Mouse (Mus musculus) testis, postnatal 10 days (tissue): ENCODE data around the gene Pde4d.

ENCODE experiments used
- DNase-seq: peaks from one replicate; pipeline ENCODE4 v3.0.0; 2021; ENCODE audit warnings: low spot score

Pde4d gene

DNA sequence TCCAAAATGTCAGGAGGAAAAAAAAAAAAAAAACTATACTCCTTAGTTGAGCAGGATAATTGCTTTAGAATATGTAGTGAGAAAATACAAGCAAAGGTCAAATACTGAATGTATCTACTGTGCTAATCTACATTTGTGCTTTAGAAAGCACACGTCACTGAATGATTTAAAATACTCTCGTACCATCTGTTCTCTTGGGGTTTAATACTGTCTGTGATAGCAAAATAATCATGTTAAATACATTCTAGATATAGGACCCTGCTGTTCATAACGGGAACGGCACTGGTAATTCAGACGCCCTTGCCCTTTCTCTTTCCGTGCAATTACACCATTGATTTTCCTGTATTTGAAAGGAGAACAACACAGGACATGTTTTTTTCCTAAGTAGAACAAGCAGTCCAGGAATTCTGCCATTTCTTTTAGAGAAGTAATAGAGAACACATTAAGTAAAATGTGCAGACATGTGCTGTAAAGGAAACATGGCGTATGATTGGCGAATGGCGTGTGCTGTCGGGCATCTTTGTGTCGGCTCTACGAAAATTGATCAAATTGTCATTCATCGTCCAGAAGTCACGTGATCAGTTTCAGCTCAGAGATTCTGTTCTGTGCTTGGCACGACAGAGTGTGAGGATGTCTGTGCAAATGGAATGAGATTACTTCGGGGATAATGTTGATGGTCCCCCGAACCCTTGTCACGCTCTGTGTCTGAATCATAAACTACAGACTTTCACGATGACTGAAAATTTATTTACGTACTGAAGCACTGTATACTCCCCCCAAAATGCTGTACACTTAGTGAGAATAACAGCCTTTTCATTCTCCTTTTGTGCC lies 1119.1 kb downstream of the Pde4d start:
- DNase-seq: no peak

- DNase-seq: no peak
These were observed 1119.7 kb downstream of the Pde4d start for GRCm38 (mm10) chr13:109569491-109569890.

GRCm38 (mm10) chr13:109576725-109577124 lies 1127.0 kb downstream of the Pde4d start:
- no peak for DNase-seq

DNA sequence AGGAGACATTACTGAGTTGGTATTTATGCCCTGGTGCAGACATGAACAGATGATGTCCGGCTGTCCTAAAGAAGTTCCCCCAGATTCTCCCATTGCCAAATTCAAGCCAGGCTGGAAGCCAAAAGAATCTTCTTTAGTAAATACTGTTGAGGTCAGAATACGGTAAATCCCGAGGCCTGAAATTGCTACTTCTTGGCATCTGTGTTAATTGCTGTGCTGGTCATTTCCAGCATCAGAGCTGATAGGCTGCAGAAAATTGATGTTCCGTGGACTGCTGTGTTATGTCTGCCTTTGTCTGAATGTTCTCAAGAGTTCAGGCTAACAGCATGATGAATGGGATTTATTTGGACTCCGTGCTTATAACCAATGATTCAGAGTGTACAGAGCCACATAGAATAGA lies 1127.7 kb downstream of the Pde4d start:
- no peak for DNase-seq

GRCm38 (mm10) chr13:109577901-109578300 lies 1128.2 kb downstream of the Pde4d start:
- DNase-seq: no peak

GRCm38 (mm10) chr13:109581284-109582070 lies 1131.7 kb downstream of the Pde4d start:
- no peak for DNase-seq

DNA sequence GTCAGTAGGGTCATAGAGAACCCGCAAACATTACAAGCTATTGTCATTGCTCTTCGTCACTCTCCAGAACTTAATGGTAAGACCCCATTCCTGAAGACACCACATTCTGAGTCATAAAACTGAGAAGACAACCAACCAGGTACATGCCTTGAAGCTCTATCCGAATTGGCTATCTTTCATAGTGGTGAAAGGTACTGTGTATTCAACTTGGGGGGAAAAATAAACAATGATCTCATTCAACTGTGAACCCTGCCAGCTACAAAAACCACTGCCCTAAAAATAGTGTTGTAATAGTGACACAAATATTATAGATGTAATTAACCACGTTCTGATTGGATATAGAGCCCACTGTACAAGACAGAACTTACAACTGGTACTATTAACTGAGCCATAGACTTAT lies 1140.3 kb downstream of the Pde4d start:
- no peak for DNase-seq

DNA sequence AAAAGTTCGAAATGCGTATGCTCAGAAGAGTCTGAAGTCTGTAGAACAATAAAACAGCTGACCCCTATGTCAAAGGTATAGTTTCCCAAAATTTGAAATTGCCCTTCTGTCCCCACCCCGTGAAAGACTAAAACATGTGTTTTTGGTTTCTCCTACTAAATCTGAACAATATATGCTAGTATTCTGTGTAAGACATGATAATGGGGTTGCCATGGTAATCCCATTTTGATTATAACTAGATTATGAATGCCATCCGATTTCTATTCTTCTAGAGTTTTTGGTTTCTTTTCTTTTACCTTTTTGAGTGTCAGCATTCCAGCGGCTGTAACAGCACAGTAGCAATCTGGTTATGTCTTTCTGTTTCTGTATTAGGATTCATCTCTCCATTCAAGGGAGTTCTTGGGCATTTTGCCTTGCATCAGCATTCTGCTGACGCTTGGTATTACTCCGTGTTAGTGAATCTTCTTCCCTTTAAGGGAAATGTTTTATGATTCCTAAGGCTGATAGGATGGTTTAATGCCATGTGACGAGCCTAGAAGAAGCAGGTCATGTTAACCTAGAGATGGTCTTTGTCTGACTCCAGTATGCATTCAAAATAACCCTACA lies 1142.5 kb downstream of the Pde4d start:
- DNase-seq: no peak

DNA sequence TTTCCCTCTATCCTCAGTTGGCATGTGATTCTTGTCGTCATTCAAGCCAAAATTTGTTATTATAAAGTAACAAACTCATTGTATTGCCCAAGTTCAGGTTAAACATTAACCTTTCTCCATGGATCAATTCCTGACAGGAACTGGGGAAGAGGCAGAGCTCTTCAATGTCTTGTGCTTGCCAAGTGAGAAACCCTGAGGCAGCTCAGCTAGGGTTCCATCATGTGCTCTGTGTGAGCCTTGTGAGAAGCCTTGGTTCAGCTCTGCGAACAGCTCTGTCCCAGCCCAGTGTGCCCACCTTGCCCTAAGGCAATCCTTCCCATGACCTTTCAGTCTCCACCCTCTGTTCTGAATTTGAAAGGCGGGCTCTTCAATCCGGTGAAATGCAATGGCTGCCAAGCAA lies 1150.0 kb downstream of the Pde4d start:
- no peak for DNase-seq

- no peak for DNase-seq
These were observed 1154.3 kb downstream of the Pde4d start for GRCm38 (mm10) chr13:109604017-109604416.

DNA sequence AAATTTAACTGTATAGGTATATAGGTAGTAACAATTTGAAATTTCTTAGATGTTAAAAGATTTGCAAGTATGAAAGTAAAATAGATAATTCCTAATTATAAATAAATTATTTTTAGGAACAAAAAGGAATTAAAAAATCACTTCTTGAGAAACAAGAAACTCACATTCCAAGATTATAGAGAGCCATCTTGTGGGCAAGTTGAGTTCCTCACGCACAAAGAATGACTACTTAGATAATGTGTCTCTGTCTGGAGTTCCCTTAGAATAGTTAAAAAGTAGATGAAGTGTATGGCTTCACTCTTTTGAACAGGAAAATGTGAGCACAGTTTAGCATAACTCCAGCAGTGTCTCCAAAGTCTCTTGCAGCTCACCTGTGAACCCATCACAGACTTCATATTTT lies 1155.4 kb downstream of the Pde4d start:
- no peak for DNase-seq

DNA sequence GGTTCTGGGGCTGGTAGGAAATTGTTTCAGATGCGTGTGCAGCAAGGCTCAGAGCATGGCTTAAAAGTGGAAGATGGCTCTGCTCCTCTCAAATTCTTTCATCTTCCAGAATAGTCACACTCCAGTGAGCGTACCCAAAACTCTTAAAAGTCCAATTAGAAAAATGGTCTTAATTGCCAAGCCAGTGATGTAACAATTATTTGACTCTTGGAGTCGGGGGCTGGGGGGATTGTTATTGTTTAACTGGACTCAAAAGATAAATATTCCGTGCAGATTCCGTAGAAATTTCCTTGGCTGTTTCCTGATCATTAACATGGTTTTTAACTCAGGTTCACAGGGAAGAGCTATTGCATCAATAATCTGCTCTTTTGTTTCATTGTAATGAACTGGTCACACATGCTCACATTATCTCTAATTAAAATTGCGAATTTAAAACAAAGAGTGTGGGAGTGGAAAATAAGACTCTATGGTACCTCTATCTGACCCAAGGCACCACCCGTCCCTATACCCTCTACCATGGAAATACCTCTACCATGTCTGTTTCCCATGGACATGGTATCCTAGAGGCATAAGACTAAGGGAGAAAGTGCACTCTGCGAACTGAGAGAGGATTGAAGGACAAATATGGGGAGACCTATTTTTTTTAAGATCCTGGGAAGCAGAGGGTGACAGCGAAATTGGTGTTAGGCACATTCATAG lies 1159.5 kb downstream of the Pde4d start:
- no peak for DNase-seq

- peak; percentile 65 for DNase-seq
These were observed 1160.0 kb downstream of the Pde4d start for GRCm38 (mm10) chr13:109609805-109610187.

DNA sequence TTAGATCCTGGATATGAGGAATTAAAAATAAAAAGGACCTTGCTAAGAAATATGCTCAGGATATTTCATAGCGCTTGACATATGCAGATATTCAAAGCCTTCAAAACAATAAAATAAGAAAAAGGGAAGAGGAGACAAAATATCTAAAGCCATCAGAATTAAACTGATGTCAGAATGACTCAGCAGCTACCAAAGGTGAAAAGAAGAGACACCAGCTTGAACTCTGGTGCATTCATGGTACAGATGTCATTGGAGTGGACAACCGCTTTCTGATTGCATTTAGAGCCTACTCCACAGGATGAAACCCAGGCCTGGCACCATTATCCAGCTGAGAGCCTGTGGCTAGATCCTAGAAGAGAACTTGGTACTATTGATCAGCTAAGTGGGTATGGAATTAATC lies 1161.0 kb downstream of the Pde4d start:
- DNase-seq: no peak

- no peak for DNase-seq
These were observed 1165.6 kb downstream of the Pde4d start for GRCm38 (mm10) chr13:109615213-109615784.

GRCm38 (mm10) chr13:109615785-109616281 lies 1166.1 kb downstream of the Pde4d start:
- DNase-seq: no peak

DNA sequence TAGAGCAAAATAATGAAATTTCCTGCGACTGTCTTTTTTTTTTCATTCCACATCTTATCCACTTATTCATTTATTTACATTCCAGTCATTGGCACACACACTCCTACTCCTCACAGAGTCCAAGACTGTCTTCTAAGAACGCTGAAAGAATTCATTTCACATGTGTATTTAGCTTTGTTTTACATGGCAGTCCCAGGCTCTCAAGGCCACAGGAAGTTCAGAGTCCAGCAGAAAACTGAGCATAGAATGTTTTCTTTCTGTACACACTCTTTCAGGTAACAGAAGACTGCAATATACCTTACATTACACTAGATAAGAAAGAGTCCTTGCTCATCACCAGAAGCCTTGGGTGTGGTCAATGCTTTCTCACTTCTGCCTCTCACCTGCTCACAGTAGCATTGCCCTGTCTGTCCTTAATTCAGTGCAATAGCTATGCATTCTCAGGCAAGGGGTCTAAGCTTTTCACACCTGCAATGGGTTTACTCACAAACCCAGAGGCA lies 1169.5 kb downstream of the Pde4d start:
- no peak for DNase-seq

GRCm38 (mm10) chr13:109622207-109622606 lies 1172.5 kb downstream of the Pde4d start:
- DNase-seq: no peak

GRCm38 (mm10) chr13:109623201-109623600 lies 1173.5 kb downstream of the Pde4d start:
- no peak for DNase-seq

GRCm38 (mm10) chr13:109624772-109625349 lies 1175.1 kb downstream of the Pde4d start:
- DNase-seq: no peak

DNA sequence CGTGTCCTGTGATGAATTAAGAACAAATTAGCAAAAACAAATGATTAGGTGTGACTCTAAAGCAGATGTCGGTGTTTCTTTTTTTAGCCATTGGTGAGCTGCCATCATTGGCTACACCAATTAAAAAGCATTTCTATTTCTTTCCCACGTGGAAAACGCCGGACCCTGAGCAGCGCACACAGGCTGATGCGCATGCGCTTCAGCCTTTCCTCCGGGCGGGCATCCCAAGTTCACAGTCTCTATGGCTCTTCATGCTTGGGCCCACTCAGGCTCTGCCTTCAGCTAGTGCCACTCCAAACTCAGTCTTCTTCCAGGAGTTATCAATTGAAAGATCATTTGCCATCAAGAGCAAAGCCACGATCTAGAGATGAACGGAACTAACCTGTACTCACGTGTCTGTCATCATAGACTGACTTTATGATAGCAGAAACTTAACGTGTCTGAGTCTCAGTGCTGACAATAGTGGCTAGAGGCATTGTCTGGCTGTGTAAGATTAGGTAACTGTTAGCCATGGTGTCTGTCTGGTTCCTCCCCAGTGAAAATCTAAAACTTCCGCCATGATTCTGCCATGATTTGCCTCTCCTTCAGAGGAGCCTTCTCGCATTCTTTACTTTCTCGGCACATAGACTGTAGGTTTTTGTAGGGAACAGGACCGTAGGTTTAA lies 1175.8 kb downstream of the Pde4d start:
- no peak for DNase-seq
